Comparison of ENCODE assay signal across 22 mouse cellular contexts in the genomic region with DNA sequence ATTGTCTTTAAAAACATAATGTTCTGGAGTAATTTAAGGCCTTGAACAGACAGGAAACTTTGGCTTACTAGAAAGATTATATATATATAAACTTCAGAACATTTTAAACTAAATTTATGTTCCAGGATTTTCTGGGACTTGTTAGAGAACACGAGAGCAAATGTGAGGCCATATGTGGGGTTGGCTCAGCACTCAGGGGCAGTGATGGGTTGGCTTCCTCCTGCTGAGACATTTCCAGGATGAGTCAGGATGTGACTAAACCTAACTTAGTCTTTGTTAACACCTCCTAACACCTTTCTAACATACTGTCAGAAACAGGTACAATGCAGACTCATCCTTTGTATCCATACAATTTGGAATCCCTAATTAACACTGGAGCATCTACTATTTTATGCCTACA. TPM values are rescaled to one million over a fixed set of nuclear protein-coding genes. Genes with fewer than 3 reads are reported as not detected.
DNase-seq lines count a peak whose midpoint lies in the region; ATAC-seq lines count a peak whose summit lies in the region.
"Had no signal": no experiment of that assay in that cellular context is flagged by ENCODE, and none has a peak within 500 bp of the region (broad histone marks: within the 10 kb centered on the region; RNA-seq: fewer than 3 reads in every experiment).

No protein-coding gene starts in this region.

- no peak overlapping the region for H3K27ac ChIP-seq in limb, embryonic 10.5 days
- H3K27ac ChIP-seq: heart, embryonic 15.5 days; limb, embryonic 13.5 days; liver, embryonic 15.5 days had no signal

- H3K36me3 ChIP-seq in limb, embryonic 10.5 days: no peaks in the 10 kb centered on the region
- H3K36me3 ChIP-seq: heart, embryonic 15.5 days; limb, embryonic 13.5 days; liver, embryonic 15.5 days had no signal

- no peak for ATAC-seq in megakaryocyte, adult 5-6 weeks (ENCODE audit: poor library complexity, severe bottlenecking)
- ATAC-seq: activated CD4-positive, CD25-positive, alpha-beta regulatory T cell, adult 4 months; lung, postnatal 0 days; Patski had no signal

- peak; percentile 55 for DNase-seq in right cerebral cortex, adult 18-20 months
- no peak for DNase-seq in right cerebral cortex, postnatal 14 days
- DNase-seq in cerebellum, postnatal 36 days: peak; percentile 48 to 58
- DNase-seq in left cerebral cortex, postnatal 14 days (ENCODE audit: low spot score in 2 of 2): peak; percentile 11 to 37
- no peak for DNase-seq in spleen, postnatal 14 days (ENCODE audit: low spot score in 2 of 2)
- DNase-seq in limb, embryonic 10.5 days (ENCODE audit: low spot score): no peak
- DNase-seq: adrenal gland, postnatal 14 days; kidney, adult 2 months; kidney, postnatal 14 days; thymus, adult 2 months had no signal

- H3K4me3 ChIP-seq in limb, embryonic 10.5 days: no peak overlapping the region
- H3K4me3 ChIP-seq: heart, embryonic 15.5 days; limb, embryonic 13.5 days; liver, embryonic 15.5 days had no signal

- H3K27me3 ChIP-seq in limb, embryonic 10.5 days (ENCODE audit: low read depth, poor library complexity, severe bottlenecking): no peaks in the 10 kb centered on the region
- H3K27me3 ChIP-seq: heart, embryonic 15.5 days; limb, embryonic 13.5 days; liver, embryonic 15.5 days; Patski had no signal

- intact Hi-C loops in left cerebral cortex, postnatal 14 days (cut with DNase I): no loop called here

- WGBS in limb, embryonic 10.5 days: 81% methylated on average over 1 of the region's 1 CpGs

- no peaks in the 10 kb centered on the region for H3K4me1 ChIP-seq in limb, embryonic 10.5 days
- H3K4me1 ChIP-seq: heart, embryonic 15.5 days; limb, embryonic 13.5 days; liver, embryonic 15.5 days had no signal

- no peaks in the 10 kb centered on the region for H3K9me3 ChIP-seq in limb, embryonic 10.5 days (replicated peaks)
- H3K9me3 ChIP-seq: heart, embryonic 15.5 days; limb, embryonic 13.5 days; liver, embryonic 15.5 days had no signal

RNA-seq across cellular contexts. Expression of a gene that starts 12.4 kb away (rescaled TPM):
- under 1 TPM in 1 of 2 experiments, not detected in 1; 0.13 TPM for total RNA-seq in left cerebral cortex, postnatal 14 days (2021)
- not detected in 2 replicates for total RNA-seq in megakaryocyte, adult 5-6 weeks (2015)
- not detected in 2 replicates for total RNA-seq in megakaryocyte, adult 5-6 weeks (2017)
- polyA plus RNA-seq in limb, embryonic 10.5 days (2016; fragmentation: Nextera tagmentation; extraction: Ambion mirVana): not detected in 2 replicates
- total RNA-seq: adrenal gland, postnatal 14 days; granulocyte monocyte progenitor cell, adult 5-6 weeks; hematopoietic stem cell, adult 5-6 weeks; layer of hippocampus, postnatal 14 days had no signal
- polyA plus RNA-seq: activated CD4-positive, CD25-positive, alpha-beta regulatory T cell, adult 4 months; embryonic facial prominence, embryonic 14.5 days; heart, embryonic 15.5 days; kidney, adult 2 months; limb, embryonic 13.5 days; liver, embryonic 15.5 days; lung, postnatal 0 days; neural tube, embryonic 11.5 days; Patski; thymus, adult 2 months had no signal

Comparison
In these comparisons a context has a peak if more than half of its experiments do, and no peak if none do; other contexts are left out.
1. DNase-seq: peak in right cerebral cortex, adult 18-20 months (single experiment), cerebellum, postnatal 36 days (2 of 2) and left cerebral cortex, postnatal 14 days (2 of 2); none in right cerebral cortex, postnatal 14 days (single experiment), spleen, postnatal 14 days (0 of 2) and limb, embryonic 10.5 days (single experiment).